Mouse (Mus musculus) myocyte (in vitro differentiated cells): Measurements from ENCODE around the gene Cop1. TPM values are rescaled to one million over a fixed set of nuclear protein-coding genes. Genes with fewer than 3 reads are reported as not detected.

Source experiments
- H3K27me3 ChIP-seq: one replicate; pipeline ENCODE4 v1.6.1; 2011; ENCODE audit not compliant: control insufficient read depth, insufficient read depth, insufficient read length
- H3K36me3 ChIP-seq: one replicate; pipeline ENCODE4 v1.6.1; 2011; ENCODE audit not compliant: control insufficient read depth, insufficient read depth
- H3K4me2 ChIP-seq: one replicate; pipeline ENCODE4 v1.6.1; 2011; ENCODE audit warnings: low read depth, control low read depth
- H3K4me3 ChIP-seq: one replicate; pipeline ENCODE4 v1.5.1; 2011; ENCODE audit warnings: mild to moderate bottlenecking, control low read depth, moderate library complexity
- H3K79me2 ChIP-seq: one replicate; pipeline ENCODE4 v1.6.1; 2011; ENCODE audit not compliant: control insufficient read depth, insufficient read depth
- H3ac ChIP-seq: one replicate; pipeline ENCODE4 v1.6.1; 2011; ENCODE audit not compliant: control insufficient read depth, insufficient read length
- CEBPB ChIP-seq: IDR thresholded peaks from 2 replicates; pipeline ENCODE4 v1.6.1; 2011; ENCODE audit warnings: mild to moderate bottlenecking, moderate library complexity; ENCODE audit not compliant: poor library complexity, insufficient read depth, severe bottlenecking
- E2F4 ChIP-seq: IDR thresholded peaks from one replicate; pipeline ENCODE4 v1.6.1; 2011; ENCODE audit warnings: mild to moderate bottlenecking, control low read depth, moderate library complexity; ENCODE audit not compliant: insufficient read depth
- MAX ChIP-seq: IDR thresholded peaks from one replicate; pipeline ENCODE4 v1.6.1; 2011; ENCODE audit warnings: low read depth, mild to moderate bottlenecking, control low read depth
- MYOD1 ChIP-seq, 3 experiments: IDR thresholded peaks; one replicate each; pipeline ENCODE4 v1.6.1; 2011; ENCODE audit warnings: control low read depth in 2 of 3, low read depth in 2 of 3, mild to moderate bottlenecking in 2 of 3, moderate library complexity in 1 of 3; ENCODE audit not compliant: insufficient read length in 2 of 3, control insufficient read depth in 1 of 3
- MYOG ChIP-seq, 3 experiments: IDR thresholded peaks; one replicate each; pipeline ENCODE4 v1.6.1; 2011; ENCODE audit warnings: control low read depth in 2 of 3, low read depth in 2 of 3, mild to moderate bottlenecking in 2 of 3; ENCODE audit not compliant: insufficient read length in 2 of 3, control insufficient read depth in 1 of 3, insufficient read depth in 1 of 3
- POLR2A ChIP-seq: IDR thresholded peaks from one replicate; pipeline ENCODE4 v1.6.1; 2011; ENCODE audit warnings: low read depth, mild to moderate bottlenecking, control low read depth, moderate library complexity; ENCODE audit not compliant: insufficient read length
- POLR2AphosphoS2 ChIP-seq: IDR thresholded peaks from one replicate; pipeline ENCODE4 v1.6.1; 2011; ENCODE audit warnings: low read depth, control low read depth; ENCODE audit not compliant: insufficient read length
- REST ChIP-seq: IDR thresholded peaks from one replicate; pipeline ENCODE4 v1.6.1; 2011; ENCODE audit warnings: mild to moderate bottlenecking, control low read depth, moderate library complexity; ENCODE audit not compliant: insufficient read depth, insufficient read length
- SRF ChIP-seq: IDR thresholded peaks from one replicate; pipeline ENCODE4 v1.6.1; 2011; ENCODE audit warnings: low read depth; ENCODE audit not compliant: control insufficient read depth, insufficient read length
- TCF12 ChIP-seq: IDR thresholded peaks from one replicate; pipeline ENCODE4 v1.6.1; 2011; ENCODE audit warnings: mild to moderate bottlenecking, control low read depth; ENCODE audit not compliant: poor library complexity, insufficient read depth, severe bottlenecking
- TCF3 ChIP-seq: IDR thresholded peaks from one replicate; pipeline ENCODE4 v1.6.1; 2011; ENCODE audit warnings: low read depth, control low read depth; ENCODE audit not compliant: insufficient read length
- USF1 ChIP-seq: IDR thresholded peaks from one replicate; pipeline ENCODE4 v1.6.1; 2011; ENCODE audit warnings: low read depth, mild to moderate bottlenecking, control low read depth, moderate library complexity
- polyA plus RNA-seq: library from polyadenylated mRNA; unstranded; fragments of >200 nt; fragmentation: generic; extraction: Trizol; gene quantifications from one replicate; pipeline ENCODE4 v1.2.1, GENCODE M21; 2012; ENCODE audit warnings: missing spikeins

Gene Cop1
- polyA plus RNA-seq, 1 experiment: 63.6 TPM

GRCm38 (mm10) chr1:159253078-159253477, 21.0 kb downstream of the Cop1 start:
- H3K4me2 ChIP-seq: peak overlapping the region; percentile 39
- peaks cover 26% of the 10 kb centered on the region for H3K79me2 ChIP-seq
- peaks cover 29% of the 10 kb centered on the region for H3K36me3 ChIP-seq

GRCm38 (mm10) chr1:159254906-159255685, 23.0 kb downstream of the Cop1 start:
- Histone ChIP-seq H3K4me3 (no peak overlapping the region), H3K4me2 (peak overlapping the region; percentile 61), H3K36me3 (peaks cover 33% of the 10 kb centered on the region), H3ac (no peak overlapping the region), H3K79me2 (peaks cover 18% of the 10 kb centered on the region), H3K27me3 (no peaks in the 10 kb centered on the region)
- TF ChIP-seq CEBPB (peak; percentile 84), USF1 (no peak)

More at GRCm38 (mm10) chr1:159253078-159253477, 21.0 kb downstream of the Cop1 start:
- H3K27me3 ChIP-seq: no peaks in the 10 kb centered on the region
- H3ac ChIP-seq: no peak overlapping the region
- TF ChIP-seq E2F4 (no peak), SRF (peak; percentile 91), POLR2A (no peak), POLR2AphosphoS2 (no peak), MYOD1 (IDR thresholded peaks at IDR 0.05; ENCODE audit: control insufficient read depth in 1 of 3, insufficient read length in 2 of 3, low read depth in 2 of 3) (no peak), TCF12 (no peak)
- no peak overlapping the region for H3K4me3 ChIP-seq

- no peaks in the 10 kb centered on the region for H3K27me3 ChIP-seq
- no peak overlapping the region for H3ac ChIP-seq
- no peak for TF ChIP-seq POLR2AphosphoS2
- no peak for TF ChIP-seq CEBPB
- no peak for TF ChIP-seq REST
- no peak for TF ChIP-seq MYOG (IDR thresholded peaks at IDR 0.05; ENCODE audit: control insufficient read depth in 1 of 3, insufficient read depth in 1 of 3, insufficient read length in 2 of 3, low read depth in 2 of 3)
- TF ChIP-seq E2F4: no peak
- TF ChIP-seq SRF: no peak
- H3K79me2 ChIP-seq: peaks cover 32% of the 10 kb centered on the region
- no peak overlapping the region for H3K4me3 ChIP-seq
- peak overlapping the region; percentile 56 for H3K4me2 ChIP-seq
- H3K36me3 ChIP-seq: peaks cover 29% of the 10 kb centered on the region
These were observed 24.4 kb downstream of the Cop1 start for GRCm38 (mm10) chr1:159256543-159256942.

- Histone ChIP-seq H3ac (no peak overlapping the region), H3K36me3 (peaks cover 21% of the 10 kb centered on the region), H3K4me2 (no peak overlapping the region), H3K27me3 (no peaks in the 10 kb centered on the region), H3K79me2 (peaks cover 40% of the 10 kb centered on the region), H3K4me3 (no peak overlapping the region)
- TF ChIP-seq TCF12 (no peak), CEBPB (no peak), POLR2AphosphoS2 (no peak), MAX (no peak), POLR2A (no peak), E2F4 (no peak), REST (no peak), MYOD1 (IDR thresholded peaks at IDR 0.05; ENCODE audit: control insufficient read depth in 1 of 3, insufficient read length in 2 of 3, low read depth in 2 of 3) (no peak), SRF (no peak), USF1 (no peak), MYOG (IDR thresholded peaks at IDR 0.05; ENCODE audit: control insufficient read depth in 1 of 3, insufficient read depth in 1 of 3, insufficient read length in 2 of 3, low read depth in 2 of 3) (no peak), TCF3 (no peak)
These were observed 31.7 kb downstream of the Cop1 start for GRCm38 (mm10) chr1:159263820-159264219.

GRCm38 (mm10) chr1:159280072-159280471, 48.0 kb downstream of the Cop1 start:
- Histone ChIP-seq H3K27me3 (no peaks in the 10 kb centered on the region), H3ac (no peak overlapping the region), H3K36me3 (peaks cover 29% of the 10 kb centered on the region), H3K4me2 (no peak overlapping the region), H3K79me2 (no peaks in the 10 kb centered on the region), H3K4me3 (no peak overlapping the region)
- TF ChIP-seq MAX (no peak), TCF3 (no peak), USF1 (no peak), CEBPB (no peak), POLR2A (no peak), POLR2AphosphoS2 (no peak), SRF (no peak), MYOG (IDR thresholded peaks at IDR 0.05; ENCODE audit: control insufficient read depth in 1 of 3, insufficient read depth in 1 of 3, insufficient read length in 2 of 3, low read depth in 2 of 3) (no peak), REST (no peak)
